Mouse (Mus musculus) liver, adult 2 months (tissue): ENCODE measurements around the gene Wwox.

Source experiments
- CTCF ChIP-seq: fragments of 200-500 bp; IDR thresholded peaks from 2 replicates; pipeline ENCODE4 v1.5.1; 2011; ENCODE audit warnings: low read depth, low read length, control low read depth
- POLR2A ChIP-seq: fragments of 200-500 bp; IDR thresholded peaks from 2 replicates; pipeline ENCODE4 v1.6.1; 2011; ENCODE audit warnings: low read length, control low read depth; ENCODE audit not compliant: insufficient read depth; ENCODE audit errors: extremely low read depth

DNA sequence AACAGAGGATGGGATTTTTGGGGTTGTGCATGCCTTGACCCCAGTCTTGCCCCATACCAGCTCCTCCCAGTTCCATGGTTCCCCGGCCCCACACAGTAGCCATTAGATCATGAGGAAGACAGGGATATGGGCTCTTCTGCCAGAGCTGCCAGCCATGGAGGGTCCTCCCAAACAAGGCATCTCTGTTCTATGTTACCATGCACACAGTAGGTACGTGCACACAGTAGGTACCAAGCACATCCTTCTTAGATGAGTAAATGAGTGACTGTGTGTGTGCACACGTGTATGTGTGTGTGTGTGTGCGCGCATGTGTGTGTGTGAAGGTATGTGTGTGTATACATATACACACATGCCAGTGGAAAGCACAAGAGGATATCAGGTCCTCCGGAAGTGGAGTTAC is 185.9 kb downstream of the Wwox start:
- TF ChIP-seq CTCF (no peak), POLR2A (no peak)
